Mouse (Mus musculus): Measurements from ENCODE around the gene Dennd1a.

DNA sequence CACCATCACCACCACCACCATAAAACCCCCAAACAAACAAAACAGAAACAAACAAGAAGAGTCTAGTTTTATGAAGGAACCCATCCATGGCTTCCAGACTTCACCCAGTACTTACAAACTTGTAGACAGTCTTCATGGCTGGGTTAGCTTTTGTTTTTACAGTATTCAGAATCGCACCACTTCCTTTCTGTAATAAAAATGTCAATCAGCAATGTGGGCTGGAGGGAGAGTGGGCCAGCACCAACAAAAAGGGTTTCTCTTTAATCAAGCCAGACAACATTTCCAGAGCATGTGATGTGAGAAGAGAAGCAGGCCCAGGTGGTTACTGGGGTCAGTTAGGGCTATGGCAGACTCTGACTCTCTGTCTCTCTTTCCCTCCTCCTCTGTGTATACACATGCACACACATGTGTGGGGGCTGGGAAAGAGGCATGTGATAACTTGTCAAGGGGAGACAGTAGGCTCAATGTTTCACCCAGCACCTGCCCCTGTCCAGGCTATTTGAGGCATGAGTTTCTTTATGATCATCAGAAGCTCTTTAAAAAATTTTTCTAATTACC lies 433.2 kb downstream of the Dennd1a start:
- TF ChIP-seq CTCF (IDR thresholded peaks at IDR 0.05; ENCODE audit: extremely low read depth, insufficient read depth, insufficient read length, insufficient replicate concordance) (no peak), POLR2A (IDR thresholded peaks at IDR 0.05; ENCODE audit: low read depth, low read length) (no peak)

Data from spleen, adult 2 months (tissue).